Mouse (Mus musculus): ENCODE results near the gene Lrp5. TPM values are rescaled to one million over a fixed set of nuclear protein-coding genes. Genes with fewer than 3 reads are reported as not detected.

The Lrp5 gene
- polyA plus RNA-seq, 1 experiment: 35.9 TPM

DNA sequence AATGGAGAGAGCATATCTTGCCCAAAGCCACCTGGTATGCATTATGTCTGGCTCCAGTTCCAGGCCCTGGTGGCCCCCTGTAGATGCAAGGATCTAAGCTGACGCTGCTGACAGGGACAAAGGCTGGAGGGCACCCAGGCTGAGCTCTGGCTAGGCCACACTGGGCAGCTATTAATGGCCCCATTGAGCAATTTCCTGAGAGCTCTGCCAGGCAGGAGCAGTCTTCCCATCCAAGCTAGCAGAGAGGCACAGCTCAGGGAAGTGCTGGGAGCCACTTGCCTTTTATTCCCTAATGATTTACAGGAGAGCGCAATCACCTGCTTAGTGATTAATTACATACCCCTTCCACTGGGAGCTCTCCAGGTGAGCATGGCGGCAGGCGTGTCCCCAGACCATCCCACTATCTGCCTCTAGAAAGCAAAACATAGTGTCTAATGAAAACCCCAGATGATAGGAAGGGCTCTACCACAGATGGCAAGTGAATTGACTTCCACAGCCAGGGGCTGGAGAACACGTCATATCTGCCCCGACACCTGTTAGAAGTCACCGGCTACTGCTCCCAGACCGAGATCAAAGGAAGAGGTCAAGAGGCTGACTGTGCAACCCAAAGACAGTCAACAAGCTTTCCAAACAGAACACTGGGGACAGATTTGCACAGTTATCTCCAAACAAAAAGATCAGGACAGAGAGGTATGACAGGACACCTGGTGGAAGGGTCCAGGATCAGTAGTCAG lies 12.1 kb downstream of the Lrp5 start:
- 94% methylated on average over 8 of the region's 8 CpGs for WGBS
- H3K36me3 ChIP-seq (ENCODE audit: control insufficient read depth, insufficient read depth, low read length): no peaks in the 10 kb centered on the region
- H3K4me3 ChIP-seq (ENCODE audit: control insufficient read depth, insufficient read depth, low read length): no peak overlapping the region
- peaks cover 12% of the 10 kb centered on the region for H3K4me1 ChIP-seq (replicated peaks; ENCODE audit: control insufficient read depth, insufficient read depth, low read length)
- no peak for DNase-seq
- no peaks in the 10 kb centered on the region for H3K27me3 ChIP-seq (ENCODE audit: control insufficient read depth, insufficient read depth, low read length)
- TF ChIP-seq CTCF (IDR thresholded peaks at IDR 0.05; ENCODE audit: borderline replicate concordance, control insufficient read depth, extremely low read depth, insufficient read depth, low read length, poor library complexity) (no peak), POLR2A (IDR thresholded peaks at IDR 0.05; ENCODE audit: control insufficient read depth, extremely low read depth, insufficient read depth, low read length, poor library complexity) (no peak)
- H3K27ac ChIP-seq (ENCODE audit: control insufficient read depth, insufficient read depth, low read length): no peak overlapping the region

- Histone ChIP-seq H3K4me1 (replicated peaks; ENCODE audit: control insufficient read depth, insufficient read depth, low read length) (peaks cover 24% of the 10 kb centered on the region), H3K27me3 (ENCODE audit: control insufficient read depth, insufficient read depth, low read length) (no peaks in the 10 kb centered on the region), H3K4me3 (ENCODE audit: control insufficient read depth, insufficient read depth, low read length) (no peak overlapping the region), H3K36me3 (ENCODE audit: control insufficient read depth, insufficient read depth, low read length) (no peaks in the 10 kb centered on the region), H3K27ac (ENCODE audit: control insufficient read depth, insufficient read depth, low read length) (no peak overlapping the region)
- WGBS: 94% methylated on average over 2 of the region's 2 CpGs
- no peak for DNase-seq
- TF ChIP-seq CTCF (IDR thresholded peaks at IDR 0.05; ENCODE audit: borderline replicate concordance, control insufficient read depth, extremely low read depth, insufficient read depth, low read length, poor library complexity) (no peak), POLR2A (IDR thresholded peaks at IDR 0.05; ENCODE audit: control insufficient read depth, extremely low read depth, insufficient read depth, low read length, poor library complexity) (no peak)
Observed at GRCm38 (mm10) chr19:3673149-3673548, 13.2 kb downstream of the Lrp5 start.

DNA sequence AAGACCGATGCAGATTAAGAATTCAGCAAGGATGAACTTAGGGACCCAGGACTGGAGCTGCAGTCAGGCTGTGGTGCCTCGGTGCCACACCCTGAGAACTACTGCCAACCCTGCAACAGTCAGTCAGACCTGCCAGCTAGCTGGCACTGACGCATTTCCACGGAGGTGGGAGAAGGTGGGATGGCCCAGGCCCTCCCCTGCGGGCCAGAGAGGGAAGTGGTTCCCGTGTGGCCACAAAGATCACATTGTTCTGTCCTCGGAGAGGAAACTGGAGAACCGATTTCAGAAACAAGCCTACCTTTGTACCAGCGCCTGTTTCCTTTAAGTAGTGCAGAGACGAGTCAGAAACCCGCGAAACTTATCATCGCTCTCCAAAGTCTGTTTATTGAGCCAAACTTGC lies 17.3 kb downstream of the Lrp5 start:
- Histone ChIP-seq H3K27me3 (ENCODE audit: control insufficient read depth, insufficient read depth, low read length) (no peaks in the 10 kb centered on the region), H3K36me3 (ENCODE audit: control insufficient read depth, insufficient read depth, low read length) (no peaks in the 10 kb centered on the region), H3K4me3 (ENCODE audit: control insufficient read depth, insufficient read depth, low read length) (no peak overlapping the region), H3K27ac (ENCODE audit: control insufficient read depth, insufficient read depth, low read length) (peak overlapping the region; percentile 2; the same call in 1 of the 2 replicates), H3K4me1 (replicated peaks; ENCODE audit: control insufficient read depth, insufficient read depth, low read length) (peaks cover 55% of the 10 kb centered on the region)
- peak; percentile 32 for DNase-seq
- 4% methylated on average over 13 of the region's 13 CpGs for WGBS
- TF ChIP-seq CTCF (IDR thresholded peaks at IDR 0.05; ENCODE audit: borderline replicate concordance, control insufficient read depth, extremely low read depth, insufficient read depth, low read length, poor library complexity) (no peak; the same call in 1 of the 2 replicates), POLR2A (IDR thresholded peaks at IDR 0.05; ENCODE audit: control insufficient read depth, extremely low read depth, insufficient read depth, low read length, poor library complexity) (no peak)

DNA sequence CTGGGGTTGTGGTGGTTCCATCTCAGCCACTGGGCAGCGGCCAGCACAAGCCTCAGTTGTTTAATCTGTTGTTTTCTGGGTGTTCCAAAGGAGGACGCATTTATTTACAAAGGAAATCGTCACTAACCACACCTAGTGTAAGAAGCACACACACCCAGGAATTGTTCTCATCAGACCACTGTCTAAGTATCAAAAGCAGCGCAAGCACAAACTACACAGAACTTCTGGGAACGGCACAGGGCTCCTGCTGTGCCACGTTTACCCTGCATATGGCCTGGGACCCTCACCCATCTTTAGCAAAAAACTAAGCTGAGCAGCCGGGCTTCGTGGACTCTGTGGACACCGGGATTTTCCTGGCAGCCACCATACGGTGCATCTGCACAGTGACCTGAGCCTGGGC lies 17.8 kb downstream of the Lrp5 start:
- Histone ChIP-seq H3K4me1 (replicated peaks; ENCODE audit: control insufficient read depth, insufficient read depth, low read length) (peaks cover 55% of the 10 kb centered on the region), H3K36me3 (ENCODE audit: control insufficient read depth, insufficient read depth, low read length) (no peaks in the 10 kb centered on the region), H3K4me3 (ENCODE audit: control insufficient read depth, insufficient read depth, low read length) (no peak overlapping the region), H3K27me3 (ENCODE audit: control insufficient read depth, insufficient read depth, low read length) (no peaks in the 10 kb centered on the region), H3K27ac (ENCODE audit: control insufficient read depth, insufficient read depth, low read length) (peak overlapping the region; percentile 2; the same call in 1 of the 2 replicates)
- no peak for DNase-seq
- 50% methylated on average over 10 of the region's 10 CpGs for WGBS
- TF ChIP-seq POLR2A (IDR thresholded peaks at IDR 0.05; ENCODE audit: control insufficient read depth, extremely low read depth, insufficient read depth, low read length, poor library complexity): no peak
- TF ChIP-seq CTCF (IDR thresholded peaks at IDR 0.05; ENCODE audit: borderline replicate concordance, control insufficient read depth, extremely low read depth, insufficient read depth, low read length, poor library complexity): no peak

GRCm38 (mm10) chr19:3667979-3668378 lies 18.4 kb downstream of the Lrp5 start:
- peak overlapping the region; percentile 38 for H3K4me3 ChIP-seq (ENCODE audit: control insufficient read depth, insufficient read depth, low read length)
- no peaks in the 10 kb centered on the region for H3K36me3 ChIP-seq (ENCODE audit: control insufficient read depth, insufficient read depth, low read length)
- DNase-seq: no peak
- TF ChIP-seq CTCF (IDR thresholded peaks at IDR 0.05; ENCODE audit: borderline replicate concordance, control insufficient read depth, extremely low read depth, insufficient read depth, low read length, poor library complexity) (peak; percentile 28; the same call in 1 of the 2 replicates), POLR2A (IDR thresholded peaks at IDR 0.05; ENCODE audit: control insufficient read depth, extremely low read depth, insufficient read depth, low read length, poor library complexity) (no peak)
- 35% methylated on average over 11 of the region's 11 CpGs for WGBS
- H3K27me3 ChIP-seq (ENCODE audit: control insufficient read depth, insufficient read depth, low read length): no peaks in the 10 kb centered on the region
- peak overlapping the region; percentile 45 for H3K27ac ChIP-seq (ENCODE audit: control insufficient read depth, insufficient read depth, low read length)
- H3K4me1 ChIP-seq (replicated peaks; ENCODE audit: control insufficient read depth, insufficient read depth, low read length): peaks cover 55% of the 10 kb centered on the region

DNA sequence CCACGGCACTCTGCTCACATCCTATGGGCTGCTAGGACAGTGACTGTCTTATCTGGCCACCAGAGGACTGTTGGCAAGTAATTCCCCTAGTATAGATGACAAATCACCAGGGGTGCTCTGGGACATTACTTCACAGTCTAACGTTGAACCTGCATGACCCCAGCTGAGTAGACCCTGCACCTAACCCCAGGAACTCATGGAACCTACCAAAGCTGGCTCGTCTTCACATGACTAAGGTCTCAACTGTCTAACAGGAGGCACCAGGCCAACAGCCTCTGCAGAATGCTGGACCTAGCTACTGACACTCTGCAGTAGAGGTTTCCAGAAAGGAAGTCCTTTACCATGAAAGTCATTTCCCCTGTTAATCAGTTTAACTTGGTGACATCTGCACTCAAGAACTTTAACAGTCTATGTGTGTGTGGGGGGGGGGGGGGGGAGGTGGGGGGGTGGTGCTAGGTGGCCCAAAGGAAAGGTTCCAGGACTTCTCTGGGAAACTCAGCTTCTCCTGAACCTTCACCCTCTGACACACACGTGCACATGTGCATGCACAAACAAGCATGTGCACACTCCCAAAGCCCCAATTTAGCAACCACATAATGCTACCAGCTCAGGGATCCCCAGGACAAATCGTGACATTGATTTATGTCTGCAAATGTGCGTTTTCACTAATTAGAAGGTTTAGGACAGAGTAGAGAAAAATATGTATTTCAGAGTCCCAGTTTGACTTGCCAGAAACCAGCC lies 19.0 kb downstream of the Lrp5 start:
- DNase-seq: no peak
- H3K27me3 ChIP-seq (ENCODE audit: control insufficient read depth, insufficient read depth, low read length): no peaks in the 10 kb centered on the region
- H3K4me3 ChIP-seq (ENCODE audit: control insufficient read depth, insufficient read depth, low read length): no peak overlapping the region
- WGBS: 19% methylated on average over 6 of the region's 6 CpGs
- H3K27ac ChIP-seq (ENCODE audit: control insufficient read depth, insufficient read depth, low read length): peak overlapping the region; percentile 6; the same call in 1 of the 2 replicates
- no peaks in the 10 kb centered on the region for H3K36me3 ChIP-seq (ENCODE audit: control insufficient read depth, insufficient read depth, low read length)
- TF ChIP-seq CTCF (IDR thresholded peaks at IDR 0.05; ENCODE audit: borderline replicate concordance, control insufficient read depth, extremely low read depth, insufficient read depth, low read length, poor library complexity): no peak
- no peak for TF ChIP-seq POLR2A (IDR thresholded peaks at IDR 0.05; ENCODE audit: control insufficient read depth, extremely low read depth, insufficient read depth, low read length, poor library complexity)
- H3K4me1 ChIP-seq (replicated peaks; ENCODE audit: control insufficient read depth, insufficient read depth, low read length): peaks cover 55% of the 10 kb centered on the region
